In genomic region chr8:70343696-70344095, GRCm38 (mm10) we compare ENCODE assay signal across 8 mouse cellular contexts. TPM values are rescaled to one million over a fixed set of nuclear protein-coding genes. Genes with fewer than 3 reads are reported as not detected.
DNase-seq lines count a peak whose midpoint lies in the region; ATAC-seq lines count a peak whose summit lies in the region.

No protein-coding gene starts in this region.

- H3K9ac ChIP-seq in intestine, embryonic 14.5 days (ENCODE audit: low read length), result no peak overlapping the region
- no peak overlapping the region for H3K9ac ChIP-seq in intestine, embryonic 16.5 days (ENCODE audit: low read depth, low read length)
- H3K9ac ChIP-seq in embryonic facial prominence, embryonic 15.5 days, result no peak overlapping the region
- H3K9ac ChIP-seq in liver, embryonic 12.5 days, result no peak overlapping the region

- peaks cover 71% of the 10 kb centered on the region for H3K36me3 ChIP-seq in intestine, embryonic 14.5 days (ENCODE audit: control insufficient read depth, insufficient read depth, low read length)
- H3K36me3 ChIP-seq in intestine, embryonic 16.5 days (ENCODE audit: control insufficient read depth, insufficient read depth, low read length), result peaks cover 23% of the 10 kb centered on the region
- peaks cover 54% of the 10 kb centered on the region for H3K36me3 ChIP-seq in embryonic facial prominence, embryonic 15.5 days
- peaks cover 93% of the 10 kb centered on the region for H3K36me3 ChIP-seq in liver, embryonic 12.5 days

- peak; percentile 71 for DNase-seq in intestine, embryonic 14.5 days (ENCODE audit: low spot score)
- DNase-seq in B cell, adult 2 months, result peak; percentile 39 to 46
- peak; percentile 73 for DNase-seq in ZHBTc4 (ENCODE audit: low read depth, low spot score)
- DNase-seq in thymus, postnatal 0 days (ENCODE audit: low spot score), result peak; percentile 40
- DNase-seq in spleen, postnatal 36 days (ENCODE audit: low spot score in 2 of 2), result no peak

- 52% methylated on average over 6 of the region's 6 CpGs for WGBS in intestine, embryonic 14.5 days
- 54% methylated on average over 6 of the region's 6 CpGs for WGBS in intestine, embryonic 16.5 days
- 53% methylated on average over 6 of the region's 6 CpGs for WGBS in embryonic facial prominence, embryonic 15.5 days
- WGBS in liver, embryonic 12.5 days (ENCODE audit: insufficient replicate concordance), result 64% methylated on average over 6 of the region's 6 CpGs

- no peak overlapping the region for H3K4me3 ChIP-seq in intestine, embryonic 14.5 days (ENCODE audit: low read depth, low read length)
- H3K4me3 ChIP-seq in intestine, embryonic 16.5 days (ENCODE audit: low read length), result no peak overlapping the region
- no peak overlapping the region for H3K4me3 ChIP-seq in embryonic facial prominence, embryonic 15.5 days (replicated peaks)
- no peak overlapping the region for H3K4me3 ChIP-seq in liver, embryonic 12.5 days

- H3K4me1 ChIP-seq in intestine, embryonic 14.5 days (replicated peaks; ENCODE audit: control insufficient read depth, insufficient read depth, low read length), result 0 out of 2 replicates have a peak, but pooled peaks cover 2% of the 10 kb centered on the region
- H3K4me1 ChIP-seq in intestine, embryonic 16.5 days (ENCODE audit: control insufficient read depth, insufficient read depth, low read length), result peaks cover 8% of the 10 kb centered on the region
- H3K4me1 ChIP-seq in embryonic facial prominence, embryonic 15.5 days, result peaks cover 21% of the 10 kb centered on the region
- H3K4me1 ChIP-seq in liver, embryonic 12.5 days, result peaks cover 45% of the 10 kb centered on the region

- no peak overlapping the region for H3K27ac ChIP-seq in intestine, embryonic 14.5 days (ENCODE audit: low read depth)
- H3K27ac ChIP-seq in intestine, embryonic 16.5 days (ENCODE audit: low read length), result no peak overlapping the region
- H3K27ac ChIP-seq in embryonic facial prominence, embryonic 15.5 days (replicated peaks), result 0 out of 2 replicates have a peak overlapping the region, but pooled peaks have one; percentile 23
- 0 out of 2 replicates have a peak overlapping the region, but pooled peaks have one; percentile 5 for H3K27ac ChIP-seq in liver, embryonic 12.5 days

- no peak for ATAC-seq in intestine, embryonic 14.5 days (replicated peaks; ENCODE audit: low FRiP score, low TSS enrichment, low read depth)
- ATAC-seq in intestine, embryonic 16.5 days, result no peak
- ATAC-seq in embryonic facial prominence, embryonic 15.5 days (ENCODE audit: insufficient number of reproducible peaks, low FRiP score, low TSS enrichment, low read depth), result no peak
- ATAC-seq in liver, embryonic 12.5 days, result no peak

- no peak overlapping the region for H3K4me2 ChIP-seq in intestine, embryonic 14.5 days (ENCODE audit: low read length)
- no peak overlapping the region for H3K4me2 ChIP-seq in intestine, embryonic 16.5 days (ENCODE audit: low read depth, low read length)
- no peak overlapping the region for H3K4me2 ChIP-seq in embryonic facial prominence, embryonic 15.5 days (replicated peaks)
- no peak overlapping the region for H3K4me2 ChIP-seq in liver, embryonic 12.5 days

- H3K9me3 ChIP-seq in intestine, embryonic 14.5 days (ENCODE audit: control insufficient read depth, low read length), result no peaks in the 10 kb centered on the region
- no peaks in the 10 kb centered on the region for H3K9me3 ChIP-seq in intestine, embryonic 16.5 days (ENCODE audit: control insufficient read depth, low read length)
- no peaks in the 10 kb centered on the region for H3K9me3 ChIP-seq in embryonic facial prominence, embryonic 15.5 days (replicated peaks)
- no peaks in the 10 kb centered on the region for H3K9me3 ChIP-seq in liver, embryonic 12.5 days (replicated peaks)

- no peaks in the 10 kb centered on the region for H3K27me3 ChIP-seq in intestine, embryonic 14.5 days (replicated peaks; ENCODE audit: control insufficient read depth, insufficient read depth, low read length)
- no peaks in the 10 kb centered on the region for H3K27me3 ChIP-seq in intestine, embryonic 16.5 days (replicated peaks; ENCODE audit: control insufficient read depth, insufficient read depth, low read length)
- H3K27me3 ChIP-seq in embryonic facial prominence, embryonic 15.5 days, result no peaks in the 10 kb centered on the region
- H3K27me3 ChIP-seq in liver, embryonic 12.5 days (replicated peaks), result no peaks in the 10 kb centered on the region

RNA-seq across cellular contexts. Expression of gene Upf1, which starts 9.4 kb away (rescaled TPM):
- polyA plus RNA-seq in intestine, embryonic 14.5 days (2014; fragmentation: Nextera tagmentation; extraction: Ambion mirVana), result 16.6 and 19.4 TPM in 2 replicates
- 6.8 and 7.4 TPM in 2 replicates for polyA plus RNA-seq in intestine, embryonic 16.5 days (2015; fragmentation: Nextera tagmentation; extraction: Ambion mirVana)
- 18.6 and 21.2 TPM in 2 replicates for polyA plus RNA-seq in embryonic facial prominence, embryonic 15.5 days (2015; fragmentation: Nextera tagmentation; extraction: Ambion mirVana)
- 30.4 and 30.5 TPM in 2 replicates for polyA plus RNA-seq in liver, embryonic 12.5 days (2016; fragmentation: Nextera tagmentation; extraction: Ambion mirVana)
- polyA plus RNA-seq in thymus, postnatal 0 days (2015; fragmentation: Nextera tagmentation; extraction: Ambion mirVana), result 16.4 and 22.6 TPM in 2 replicates

RNA-seq across cellular contexts. Expression of gene Gdf1, which starts 14.1 kb away (rescaled TPM):
- polyA plus RNA-seq in intestine, embryonic 14.5 days (2014; fragmentation: Nextera tagmentation; extraction: Ambion mirVana), result 1.8 and 2.1 TPM in 2 replicates
- 0.53 and 0.78 TPM in 2 replicates for polyA plus RNA-seq in intestine, embryonic 16.5 days (2015; fragmentation: Nextera tagmentation; extraction: Ambion mirVana)
- polyA plus RNA-seq in embryonic facial prominence, embryonic 15.5 days (2015; fragmentation: Nextera tagmentation; extraction: Ambion mirVana), result 1.7 and 2.6 TPM in 2 replicates
- 1.0 and 1.5 TPM in 2 replicates for polyA plus RNA-seq in liver, embryonic 12.5 days (2016; fragmentation: Nextera tagmentation; extraction: Ambion mirVana)
- polyA plus RNA-seq in thymus, postnatal 0 days (2015; fragmentation: Nextera tagmentation; extraction: Ambion mirVana), result 0.13 TPM in 1 of 2 replicates, not detected in the other

RNA-seq across cellular contexts. Expression of gene Cers1, which starts 28.1 kb away (rescaled TPM):
- 4.3 and 4.6 TPM in 2 replicates for polyA plus RNA-seq in intestine, embryonic 14.5 days (2014; fragmentation: Nextera tagmentation; extraction: Ambion mirVana)
- polyA plus RNA-seq in intestine, embryonic 16.5 days (2015; fragmentation: Nextera tagmentation; extraction: Ambion mirVana), result 2.1 and 3.2 TPM in 2 replicates
- 8.9 and 9.3 TPM in 2 replicates for polyA plus RNA-seq in embryonic facial prominence, embryonic 15.5 days (2015; fragmentation: Nextera tagmentation; extraction: Ambion mirVana)
- polyA plus RNA-seq in liver, embryonic 12.5 days (2016; fragmentation: Nextera tagmentation; extraction: Ambion mirVana), result 0.45 and 0.63 TPM in 2 replicates
- 0.19 and 0.40 TPM in 2 replicates for polyA plus RNA-seq in thymus, postnatal 0 days (2015; fragmentation: Nextera tagmentation; extraction: Ambion mirVana)

RNA-seq across cellular contexts. Expression of gene Comp, which starts 29.7 kb away (rescaled TPM):
- polyA plus RNA-seq in intestine, embryonic 14.5 days (2014; fragmentation: Nextera tagmentation; extraction: Ambion mirVana), result 0.44 and 0.77 TPM in 2 replicates
- 0.39 and 0.51 TPM in 2 replicates for polyA plus RNA-seq in intestine, embryonic 16.5 days (2015; fragmentation: Nextera tagmentation; extraction: Ambion mirVana)
- 5.1 and 7.3 TPM in 2 replicates for polyA plus RNA-seq in embryonic facial prominence, embryonic 15.5 days (2015; fragmentation: Nextera tagmentation; extraction: Ambion mirVana)
- 0.27 and 0.63 TPM in 2 replicates for polyA plus RNA-seq in liver, embryonic 12.5 days (2016; fragmentation: Nextera tagmentation; extraction: Ambion mirVana)
- 1.6 and 2.2 TPM in 2 replicates for polyA plus RNA-seq in thymus, postnatal 0 days (2015; fragmentation: Nextera tagmentation; extraction: Ambion mirVana)

RNA-seq across cellular contexts. Expression of gene Cope, which starts 41.4 kb away (rescaled TPM):
- 331 and 336 TPM in 2 replicates for polyA plus RNA-seq in intestine, embryonic 14.5 days (2014; fragmentation: Nextera tagmentation; extraction: Ambion mirVana)
- polyA plus RNA-seq in intestine, embryonic 16.5 days (2015; fragmentation: Nextera tagmentation; extraction: Ambion mirVana), result 432 and 443 TPM in 2 replicates
- polyA plus RNA-seq in embryonic facial prominence, embryonic 15.5 days (2015; fragmentation: Nextera tagmentation; extraction: Ambion mirVana), result 377 and 397 TPM in 2 replicates
- polyA plus RNA-seq in liver, embryonic 12.5 days (2016; fragmentation: Nextera tagmentation; extraction: Ambion mirVana), result 205 and 212 TPM in 2 replicates
- 314 and 316 TPM in 2 replicates for polyA plus RNA-seq in thymus, postnatal 0 days (2015; fragmentation: Nextera tagmentation; extraction: Ambion mirVana)

Comparison
In these comparisons a context has a peak if more than half of its experiments do, and no peak if none do; other contexts are left out.
1. DNase-seq: peak in intestine, embryonic 14.5 days (single experiment), B cell, adult 2 months (2 of 2), ZHBTc4 (single experiment) and thymus, postnatal 0 days (single experiment); none in spleen, postnatal 36 days (0 of 2).
2. H3K27ac ChIP-seq: peak in embryonic facial prominence, embryonic 15.5 days (single experiment) and liver, embryonic 12.5 days (single experiment); none in intestine, embryonic 14.5 days (single experiment) and intestine, embryonic 16.5 days (single experiment).